Mouse (Mus musculus): ENCODE results near the gene Tacc3.
A peak's percentile ranks its signal among the peaks of the same experiment; 100 is the strongest.

Gene Tacc3

GRCm38 (mm10) chr5:33657787-33658663, at the start of gene Tacc3, which contains the start of gene Tmem129:
Tacc3 (plus strand) TSS chr5:33658128.
Tmem129 (minus strand) TSS chr5:33658416.
- DNase-seq: peak; percentile 96

GRCm38 (mm10) chr5:33609226-33609625, 48.7 kb upstream of the Tacc3 start:
- DNase-seq: no peak

- DNase-seq: no peak
Measured at GRCm38 (mm10) chr5:33611795-33612194, 46.1 kb upstream of the Tacc3 start.

- DNase-seq: no peak
Measured at GRCm38 (mm10) chr5:33614391-33614790, 43.5 kb upstream of the Tacc3 start.

GRCm38 (mm10) chr5:33622671-33623070, 35.3 kb upstream of the Tacc3 start:
- no peak for DNase-seq

- DNase-seq: no peak
Measured at GRCm38 (mm10) chr5:33623766-33624165, 34.2 kb upstream of the Tacc3 start.

- no peak for DNase-seq
Measured at GRCm38 (mm10) chr5:33627968-33628367, 30.0 kb upstream of the Tacc3 start.

- DNase-seq: peak; percentile 71
Measured at GRCm38 (mm10) chr5:33628820-33629300, 29.1 kb upstream of the Tacc3 start.

- peak; percentile 100 for DNase-seq
Measured at GRCm38 (mm10) chr5:33629301-33629987, 28.5 kb upstream of the Tacc3 start, which contains the start of the genes Fam53a and Gm9903. Fam53a (minus strand) TSS chr5:33629635. Gm9903 (plus strand) TSS chr5:33629925.

GRCm38 (mm10) chr5:33630061-33630460, 27.9 kb upstream of the Tacc3 start:
- DNase-seq: peak; percentile 60

GRCm38 (mm10) chr5:33630615-33631014, 27.3 kb upstream of the Tacc3 start:
- peak; percentile 14 for DNase-seq

GRCm38 (mm10) chr5:33632526-33632925, 25.4 kb upstream of the Tacc3 start:
- no peak for DNase-seq

- DNase-seq: no peak
Measured at GRCm38 (mm10) chr5:33635361-33635760, 22.6 kb upstream of the Tacc3 start.

GRCm38 (mm10) chr5:33637606-33638350, 20.1 kb upstream of the Tacc3 start:
- no peak for DNase-seq

- no peak for DNase-seq
Measured at GRCm38 (mm10) chr5:33638826-33639225, 19.1 kb upstream of the Tacc3 start.

- DNase-seq: peak; percentile 62
Measured at GRCm38 (mm10) chr5:33640652-33641051, 17.3 kb upstream of the Tacc3 start.

GRCm38 (mm10) chr5:33651017-33651416, 6.9 kb upstream of the Tacc3 start:
- DNase-seq: no peak

- DNase-seq: peak; percentile 42
Measured at GRCm38 (mm10) chr5:33651541-33651920, 6.4 kb upstream of the Tacc3 start.

GRCm38 (mm10) chr5:33651921-33652782, 5.8 kb upstream of the Tacc3 start, which contains the start of gene Slbp:
Slbp (minus strand) TSS chr5:33652574.
- DNase-seq: peak; percentile 94

GRCm38 (mm10) chr5:33652783-33653173, 5.2 kb upstream of the Tacc3 start:
- DNase-seq: no peak

GRCm38 (mm10) chr5:33654424-33654823, 3.5 kb upstream of the Tacc3 start:
- DNase-seq: no peak

Data from thymus, postnatal 14 days (tissue).